Mouse (Mus musculus): ENCODE results near the gene Phactr3.

Gene Phactr3

DNA sequence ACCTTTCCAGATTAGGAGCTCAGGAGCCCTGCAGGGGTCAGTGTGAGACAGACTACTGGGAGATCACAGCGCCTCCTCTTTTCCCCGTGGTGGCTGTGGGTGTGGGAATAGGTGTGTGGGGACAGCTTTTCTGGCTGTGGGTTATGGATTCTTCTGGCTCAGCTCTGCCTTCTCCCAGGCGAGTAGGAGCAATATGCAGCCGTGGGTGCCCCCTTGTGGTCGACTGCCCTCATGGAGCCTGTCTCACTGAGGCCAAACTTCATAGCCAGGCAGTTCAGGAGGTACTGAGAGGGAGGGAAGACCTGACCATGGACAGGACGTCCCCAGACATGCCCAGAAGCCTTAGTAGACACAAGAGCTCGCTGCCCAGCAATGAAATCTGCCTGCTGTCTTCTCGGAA, 145.6 kb downstream of the Phactr3 start:
- ChIA-PET POLR2A (interaction anchor here in 3 of 4 experiments (0.7 to 1.7 kb wide), 8 partner anchors 8 to 162 kb away, joined by 3 to 5 read pairs (median 4); no protein-coding TSS in a partner anchor), CTCF (interaction anchor here (0.6 to 5.6 kb wide), 64 partner anchors 9 to 243 kb away, joined by 3 to 104 read pairs (median 5); no protein-coding TSS in a partner anchor)

DNA sequence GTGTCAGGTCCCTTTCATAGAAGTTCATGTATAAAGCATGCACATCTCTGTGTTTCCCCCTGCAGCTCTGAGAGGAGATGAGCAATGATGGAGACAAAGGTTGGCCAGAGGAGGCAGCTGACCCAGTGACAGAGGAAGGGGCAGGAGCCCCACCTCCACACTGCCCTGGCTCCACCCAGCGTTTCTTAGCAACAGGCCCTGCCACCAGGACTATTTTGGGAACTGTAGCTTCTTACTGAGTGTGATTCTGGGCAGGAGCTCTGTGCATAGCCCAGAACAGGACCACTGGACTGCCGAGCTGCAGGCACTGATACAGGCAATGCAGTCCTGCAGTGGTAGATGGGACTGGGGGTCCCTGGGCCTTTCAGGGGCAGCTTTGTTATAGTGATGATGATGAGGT, 146.7 kb downstream of the Phactr3 start:
- ChIA-PET CTCF (interaction anchor here (0.5 to 5.6 kb wide), 21 partner anchors 9 to 252 kb away, joined by 3 to 104 read pairs (median 15); no protein-coding TSS in a partner anchor), POLR2A (interaction anchor here in 1 of 4 experiments (0.9 to 1.6 kb wide), 2 partner anchors 12 to 15 kb away, joined by 4 read pairs; no protein-coding TSS in a partner anchor)

DNA sequence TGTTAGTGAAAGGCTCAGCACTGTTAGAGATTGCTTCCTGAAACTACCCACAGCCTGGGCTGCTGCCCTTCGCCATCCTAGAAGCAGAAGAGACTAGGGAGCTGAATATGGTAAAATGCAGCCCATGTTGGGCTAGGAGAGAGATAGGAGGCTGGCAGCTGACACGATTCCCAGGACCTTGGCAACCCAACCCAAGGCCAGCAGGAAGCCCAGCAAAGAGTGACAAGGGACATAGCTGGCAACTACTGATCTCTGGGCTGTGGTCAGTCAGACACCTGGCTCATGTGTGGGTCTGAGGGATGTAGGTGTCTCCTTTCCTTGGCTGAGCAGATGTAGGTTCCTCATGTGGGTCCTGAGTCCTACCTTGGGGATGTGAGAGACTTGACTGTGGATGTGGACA, 152.0 kb downstream of the Phactr3 start:
- POLR2A ChIA-PET, result no interaction called here
- CTCF ChIA-PET, result no interaction called here

DNA sequence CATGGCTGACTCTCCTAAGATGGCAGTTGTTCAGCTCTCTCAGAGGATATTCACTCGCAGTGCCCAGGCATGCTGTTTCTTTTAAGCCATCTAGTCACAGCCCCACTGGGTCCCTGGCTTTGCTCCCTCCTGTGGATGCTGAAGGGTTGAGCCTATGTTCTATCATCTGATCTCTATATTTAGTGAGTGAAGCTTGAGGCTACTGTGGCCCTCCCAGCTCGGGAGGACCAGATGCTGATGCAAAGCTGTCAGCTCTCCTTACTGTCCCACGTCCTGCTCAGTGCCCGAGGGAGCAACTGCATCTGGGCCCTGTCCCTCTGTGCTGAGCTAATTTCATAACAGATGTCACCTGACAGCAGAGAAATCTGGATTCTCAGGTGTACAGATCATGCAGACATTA, 153.6 kb downstream of the Phactr3 start:
- ChIA-PET POLR2A (no interaction called here), CTCF (interaction anchor here in 2 of 4 experiments (1.0 to 2.1 kb wide), 3 partner anchors 66 to 174 kb away, joined by 3 to 4 read pairs (median 3); no protein-coding TSS in a partner anchor)

DNA sequence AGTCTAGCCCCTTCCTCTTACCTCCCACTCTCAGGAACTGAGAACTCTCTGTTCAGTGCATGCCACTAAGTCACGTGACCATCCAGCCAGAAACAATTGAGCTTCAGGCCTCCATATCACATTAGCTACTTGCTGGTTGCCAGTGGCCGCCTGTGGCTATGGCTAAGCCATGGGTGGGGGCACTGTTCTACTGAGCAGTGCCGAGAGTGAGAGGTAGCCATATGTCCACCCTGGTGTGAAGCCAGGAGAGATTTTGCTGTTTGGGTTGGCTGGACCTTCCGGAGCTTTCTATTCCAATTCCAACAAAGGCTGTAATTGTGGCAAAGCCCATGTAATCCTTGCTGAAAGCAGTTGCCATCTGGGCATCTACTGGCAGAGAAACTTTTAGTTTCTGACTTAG, 155.4 kb downstream of the Phactr3 start:
- ChIA-PET CTCF (interaction anchor here in 2 of 4 experiments (1.0 to 1.5 kb wide), 3 partner anchors 8 to 27 kb away, joined by 3 to 4 read pairs (median 3); no protein-coding TSS in a partner anchor), POLR2A (interaction anchor here in 1 of 4 experiments (1.1 kb wide), 1 partner anchor 35 kb away, joined by 3 read pairs; no protein-coding TSS in a partner anchor)

DNA sequence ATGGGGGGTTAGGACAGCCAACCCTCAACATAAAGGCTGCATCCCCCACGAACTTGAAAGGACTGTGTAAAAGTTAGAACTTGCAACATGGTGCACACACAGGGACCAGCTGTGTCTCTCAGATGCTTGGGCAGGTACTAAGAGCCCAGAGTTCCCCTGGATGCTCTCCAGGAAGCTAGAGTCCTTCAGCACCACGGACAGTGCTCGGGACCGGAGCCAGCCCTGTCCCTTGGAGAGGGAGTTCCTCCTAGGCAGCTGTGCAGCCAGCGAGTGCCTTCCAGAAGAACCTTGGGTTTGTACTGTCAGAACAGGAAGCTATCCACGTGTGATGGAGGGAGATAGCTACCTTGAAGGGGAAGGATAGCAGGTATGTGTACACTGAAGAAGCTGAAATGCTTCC, 158.4 kb downstream of the Phactr3 start:
- ChIA-PET CTCF (interaction anchor here in 3 of 4 experiments (0.6 to 2.5 kb wide), 10 partner anchors 10 to 179 kb away, joined by 3 to 15 read pairs (median 5); no protein-coding TSS in a partner anchor), POLR2A (interaction anchor here in 1 of 4 experiments (2.0 kb wide), 1 partner anchor 12 kb away, joined by 4 read pairs; no protein-coding TSS in a partner anchor)

DNA sequence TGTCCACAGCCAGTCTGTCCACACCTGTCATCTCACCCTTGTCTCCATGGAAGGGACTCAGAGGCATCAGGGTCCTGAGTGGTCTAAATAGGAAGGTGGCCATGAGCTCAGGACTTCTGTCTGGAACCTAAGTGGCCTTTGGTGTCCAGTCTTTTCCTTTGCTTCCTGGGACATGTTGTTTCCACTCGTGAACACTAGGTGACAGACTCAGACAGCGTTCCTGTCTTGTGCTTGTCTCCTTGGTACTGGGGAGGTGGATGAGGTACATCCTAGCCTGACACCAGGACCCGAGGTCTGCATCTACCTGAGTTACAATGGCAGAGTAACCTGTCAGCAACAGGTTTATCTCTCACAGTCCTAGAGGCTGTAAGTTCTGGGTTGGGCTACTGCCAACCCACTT, 162.4 kb downstream of the Phactr3 start:
- POLR2A ChIA-PET, result no interaction called here
- CTCF ChIA-PET, result interaction anchor here in 1 of 4 experiments (0.6 kb wide), 1 partner anchor 154 kb away, joined by 4 read pairs; no protein-coding TSS in a partner anchor

DNA sequence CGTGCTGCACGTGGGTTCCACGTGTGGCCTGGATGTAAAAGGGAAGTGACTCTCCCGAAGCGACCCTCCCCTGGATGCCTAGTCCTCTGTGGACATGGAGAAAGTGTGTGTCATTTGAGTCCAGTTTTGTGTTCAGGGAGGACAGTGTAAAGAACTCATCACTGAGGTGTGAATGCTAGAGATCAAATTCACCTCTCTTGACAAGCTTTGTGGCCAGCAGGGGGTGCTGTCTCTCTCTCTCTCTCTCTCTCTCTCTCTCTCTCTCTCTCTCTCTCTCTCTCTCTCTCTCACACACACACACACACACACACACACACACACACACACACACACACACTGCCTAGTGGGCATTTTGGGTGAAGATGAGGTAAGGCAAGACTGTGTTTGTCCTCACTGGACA, 168.5 kb downstream of the Phactr3 start:
- CTCF ChIA-PET, result interaction anchor here (0.5 to 2.7 kb wide), 38 partner anchors 10 to 1213 kb away, joined by 3 to 21 read pairs (median 4); partner anchors contain the start of gene Gm14401 (in 1 of the 4)
- POLR2A ChIA-PET, result no interaction called here

DNA sequence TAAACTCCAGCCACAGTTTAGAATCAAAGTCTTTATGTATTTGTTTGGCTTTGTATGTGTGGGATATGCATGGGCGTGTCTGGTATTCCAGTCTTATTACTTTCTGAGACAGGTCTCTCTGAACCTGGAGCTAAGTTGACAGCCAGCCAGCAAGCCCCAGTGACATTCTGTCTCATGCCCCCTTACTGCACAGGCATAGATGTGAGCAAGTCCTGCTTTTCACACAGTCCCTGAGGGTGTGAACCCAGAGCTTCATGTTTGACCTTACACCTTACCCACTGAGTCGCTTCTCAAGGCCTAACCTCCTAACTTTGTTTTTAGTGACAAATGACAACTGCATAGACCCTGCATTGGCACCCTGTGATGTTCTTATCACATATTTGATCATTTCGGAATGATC, 169.9 kb downstream of the Phactr3 start:
- CTCF ChIA-PET, result interaction anchor here in 3 of 4 experiments (1.0 to 2.7 kb wide), 6 partner anchors 8 to 186 kb away, joined by 3 to 15 read pairs (median 6); no protein-coding TSS in a partner anchor
- POLR2A ChIA-PET, result no interaction called here

DNA sequence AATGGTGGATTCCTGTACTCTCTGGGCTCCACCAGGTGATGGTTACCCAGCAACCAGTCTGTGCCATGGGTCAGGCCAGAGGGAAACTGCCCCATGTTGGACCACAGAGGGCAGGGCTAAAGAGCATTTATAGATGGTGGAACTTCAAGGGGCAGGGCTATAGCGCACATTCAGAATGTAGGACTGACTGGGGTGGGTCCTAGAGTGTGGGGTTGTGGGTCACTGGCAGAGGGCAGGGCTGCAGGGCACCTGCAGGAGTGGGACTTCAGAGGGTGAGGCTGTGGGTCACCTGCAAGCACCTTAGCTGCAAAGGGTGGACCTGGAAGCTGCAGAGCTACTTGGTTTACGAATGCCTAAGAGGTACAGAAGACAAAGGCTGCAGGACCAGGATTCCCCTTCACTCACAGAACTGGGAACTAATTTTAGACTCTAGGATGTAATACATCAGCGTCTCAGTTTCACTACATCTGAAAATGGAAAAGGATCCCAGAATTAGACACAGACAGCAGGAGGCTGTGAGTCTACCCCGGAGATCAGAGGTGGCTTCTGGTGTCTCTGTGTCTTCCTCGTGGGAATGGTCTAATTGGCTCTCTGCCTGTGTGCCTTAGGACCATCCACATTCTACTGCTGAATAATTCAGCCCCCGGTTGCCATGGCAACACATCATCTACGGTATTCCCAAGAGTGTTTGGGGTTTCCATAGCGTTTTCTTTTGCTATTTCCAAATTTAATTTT, 184.8 kb downstream of the Phactr3 start:
- ChIA-PET CTCF (no interaction called here), POLR2A (interaction anchor here in 1 of 4 experiments (1.7 kb wide), 1 partner anchor 23 kb away, joined by 3 read pairs; no protein-coding TSS in a partner anchor)

DNA sequence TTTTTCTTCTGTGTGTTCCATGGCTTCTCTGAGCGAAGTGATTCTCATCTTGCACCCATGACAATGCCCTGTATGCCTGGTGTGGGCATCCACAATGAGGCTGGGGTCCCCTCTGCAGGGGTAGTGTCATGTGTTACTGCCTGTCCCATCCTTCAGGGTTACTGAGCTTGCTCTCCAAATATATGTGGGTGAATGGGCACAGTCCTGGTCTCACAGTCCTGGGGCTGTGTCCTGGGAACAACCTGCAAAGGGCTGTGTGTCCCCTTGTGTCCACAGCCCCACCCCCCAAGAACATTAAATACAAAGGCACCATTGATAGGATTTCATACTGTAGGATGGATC, 185.4 kb downstream of the Phactr3 start:
- ChIA-PET CTCF (no interaction called here), POLR2A (interaction anchor here in 1 of 4 experiments (1.7 kb wide), 1 partner anchor 23 kb away, joined by 3 read pairs; no protein-coding TSS in a partner anchor)

DNA sequence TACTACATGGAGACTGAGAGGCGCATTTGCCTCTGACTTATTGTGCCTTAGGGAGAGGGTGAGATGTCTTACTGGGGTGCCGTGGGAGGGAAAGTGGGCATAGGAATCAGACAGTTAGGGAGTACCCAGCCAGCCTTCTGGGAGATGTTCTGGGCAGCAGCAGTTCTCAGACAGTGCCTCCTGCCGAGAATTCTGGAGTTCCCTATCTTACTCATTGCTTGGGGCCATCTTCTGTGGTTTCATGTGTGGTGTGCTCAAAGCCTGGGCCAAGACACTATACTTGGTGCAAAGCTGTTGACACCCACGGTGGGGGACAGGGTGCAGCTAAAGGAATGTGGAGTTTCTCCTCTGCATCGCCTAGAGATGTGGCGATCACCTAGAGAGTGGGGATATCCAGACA, 185.9 kb downstream of the Phactr3 start:
- ChIA-PET CTCF (interaction anchor here in 2 of 4 experiments (0.7 kb wide), 2 partner anchors 10 to 44 kb away, joined by 3 to 8 read pairs; no protein-coding TSS in a partner anchor), POLR2A (interaction anchor here in 1 of 4 experiments (1.7 kb wide), 1 partner anchor 22 kb away, joined by 3 read pairs; no protein-coding TSS in a partner anchor)

DNA sequence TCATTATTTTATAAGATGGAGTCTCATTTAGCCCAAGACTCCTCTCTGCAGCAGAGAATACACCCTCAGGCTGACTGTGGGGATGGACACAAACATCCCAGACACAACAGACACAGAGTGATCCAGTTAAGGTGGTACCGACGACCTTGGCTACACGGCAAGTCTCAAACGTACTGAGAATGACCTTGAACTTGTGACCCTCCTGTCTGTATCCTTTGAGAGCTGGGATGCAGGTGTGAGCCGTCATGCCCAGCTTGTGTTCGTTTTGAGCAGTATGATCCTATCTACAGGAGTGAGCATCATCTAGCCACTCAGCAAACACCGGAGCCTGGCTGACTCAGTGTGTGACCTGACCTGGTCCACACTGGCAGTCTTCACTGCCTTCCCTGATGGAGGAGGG, 194.8 kb downstream of the Phactr3 start:
- POLR2A ChIA-PET, result no interaction called here
- CTCF ChIA-PET, result no interaction called here

DNA sequence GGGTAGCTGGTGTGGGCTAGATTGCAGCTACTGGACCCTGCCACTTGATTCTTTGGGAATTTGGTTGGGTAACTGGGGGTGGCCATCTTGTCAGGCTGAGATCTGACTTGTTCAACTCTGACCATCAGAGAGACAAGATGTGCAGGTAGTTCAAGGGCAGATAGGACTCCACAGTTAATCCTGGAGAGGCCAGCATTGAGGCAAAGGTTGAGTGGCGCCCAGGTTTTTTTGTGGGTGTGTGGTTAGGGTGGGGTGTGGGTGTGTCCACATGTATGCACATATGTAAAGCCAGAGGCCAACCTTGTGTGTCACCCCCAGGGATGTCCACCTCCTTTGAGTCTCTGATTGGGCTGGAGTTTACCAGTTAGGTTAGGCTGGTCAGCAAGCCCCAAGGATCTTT, 197.5 kb downstream of the Phactr3 start:
- POLR2A ChIA-PET, result no interaction called here
- CTCF ChIA-PET, result no interaction called here

DNA sequence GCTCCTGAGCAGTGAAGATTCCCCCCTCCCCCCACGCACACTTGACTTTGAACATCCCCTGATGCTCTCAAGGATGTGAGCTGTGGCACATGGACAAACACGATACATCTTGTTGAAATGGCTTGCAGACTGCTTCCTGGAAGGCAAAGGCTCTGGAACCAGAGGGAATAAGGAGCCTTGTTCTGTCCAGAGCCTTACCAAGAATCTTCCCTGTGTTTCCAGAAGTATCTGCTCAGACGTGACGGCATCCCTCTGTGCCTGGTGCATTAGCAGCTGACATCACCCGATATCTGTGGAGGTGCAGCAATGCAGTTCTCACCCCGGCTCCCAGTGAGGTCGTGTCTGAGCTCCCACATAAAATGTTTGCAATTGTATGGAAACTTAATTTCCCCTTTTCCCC, 201.0 kb downstream of the Phactr3 start:
- ChIA-PET POLR2A (no interaction called here), CTCF (interaction anchor here in 2 of 4 experiments (0.6 to 1.5 kb wide), 3 partner anchors 18 to 217 kb away, joined by 3 to 8 read pairs (median 7); no protein-coding TSS in a partner anchor)

DNA sequence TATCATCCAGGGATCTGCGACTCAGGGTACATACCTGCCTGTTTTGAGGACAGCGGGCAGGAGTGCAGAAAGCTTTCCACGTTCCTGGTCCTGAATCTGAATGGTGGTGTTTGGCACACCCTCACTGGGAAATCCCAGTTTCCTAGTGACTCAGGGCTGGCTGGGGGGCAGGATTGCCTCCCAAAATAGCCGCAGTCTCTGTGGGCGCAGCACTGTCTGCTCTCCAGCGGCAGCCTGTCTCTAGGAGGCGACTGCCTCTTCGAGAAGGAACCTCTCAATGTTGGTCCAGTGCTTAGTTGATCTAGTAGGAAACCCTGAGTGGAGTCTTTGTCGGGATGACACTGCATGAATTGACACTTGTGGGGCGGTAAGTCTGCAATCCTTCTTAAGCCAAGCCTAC, 202.5 kb downstream of the Phactr3 start:
- ChIA-PET CTCF (interaction anchor here in 2 of 4 experiments (0.7 to 1.0 kb wide), 2 partner anchors 12 to 34 kb away, joined by 3 to 5 read pairs; no protein-coding TSS in a partner anchor), POLR2A (no interaction called here)

DNA sequence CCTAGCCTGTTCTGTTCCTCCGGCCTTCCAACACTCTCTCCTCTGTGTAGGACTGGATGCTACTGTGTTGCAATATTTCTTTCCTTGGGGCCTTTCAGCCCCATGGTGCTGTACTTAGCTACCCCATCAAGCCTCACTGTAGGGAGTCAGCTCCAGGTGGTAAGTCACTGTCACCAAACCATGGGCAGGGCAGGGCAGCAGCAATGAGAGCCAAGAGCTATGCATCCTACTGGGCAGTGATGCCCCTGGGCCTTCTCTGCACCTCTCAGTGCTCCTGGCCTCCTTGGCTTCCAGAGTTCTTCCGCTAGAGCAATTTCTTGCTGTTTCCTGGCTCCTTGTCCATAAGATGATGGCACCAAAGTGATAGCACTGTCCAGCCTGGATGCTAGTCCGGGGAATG, 205.6 kb downstream of the Phactr3 start:
- CTCF ChIA-PET, result interaction anchor here in 1 of 4 experiments (1.0 kb wide), 1 partner anchor 60 kb away, joined by 4 read pairs; no protein-coding TSS in a partner anchor
- POLR2A ChIA-PET, result interaction anchor here in 2 of 4 experiments (0.6 to 1.2 kb wide), 2 partner anchors 10 to 182 kb away, joined by 3 to 4 read pairs; no protein-coding TSS in a partner anchor

DNA sequence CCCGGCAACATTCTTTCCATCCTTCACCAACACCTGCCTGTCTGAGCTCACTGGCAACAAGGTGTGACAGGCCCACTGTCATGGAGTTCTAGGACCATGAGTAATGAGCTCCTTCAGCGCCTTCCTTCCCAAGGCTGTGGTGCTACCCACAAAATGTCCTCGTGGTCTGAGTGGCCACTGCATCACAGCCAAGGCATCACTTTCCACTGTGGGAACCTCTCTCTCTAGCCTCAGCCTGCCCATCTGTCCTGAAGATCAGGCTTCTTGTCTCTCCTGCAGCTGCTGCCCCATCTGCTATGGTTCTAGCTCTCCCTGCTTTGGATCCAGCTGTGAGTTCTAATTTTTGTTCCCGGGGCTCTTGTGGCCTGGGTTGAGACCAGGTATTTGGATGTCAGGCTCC, 206.0 kb downstream of the Phactr3 start:
- CTCF ChIA-PET, result interaction anchor here in 1 of 4 experiments (1.0 kb wide), 1 partner anchor 60 kb away, joined by 4 read pairs; no protein-coding TSS in a partner anchor
- POLR2A ChIA-PET, result interaction anchor here in 1 of 4 experiments (1.2 kb wide), 1 partner anchor 10 kb away, joined by 4 read pairs; no protein-coding TSS in a partner anchor

DNA sequence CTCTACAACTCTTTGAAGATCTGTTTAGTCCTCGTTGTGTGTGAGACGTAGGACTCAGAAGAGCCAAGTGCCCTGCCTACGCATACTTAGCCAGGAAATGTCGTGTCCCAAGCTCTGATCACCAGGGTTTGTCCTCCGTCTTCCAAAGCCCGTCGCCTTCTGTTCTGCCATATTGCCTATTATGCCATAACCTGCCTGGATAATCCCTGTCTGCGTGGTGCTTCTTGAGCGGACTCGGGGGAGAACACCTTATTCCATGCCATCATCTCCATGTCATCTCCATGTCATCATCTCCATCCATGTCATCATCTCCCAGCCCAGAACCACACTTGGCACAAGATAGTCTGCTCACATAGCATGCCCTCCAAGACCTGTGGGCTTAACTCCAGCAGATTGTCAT, 207.3 kb downstream of the Phactr3 start:
- CTCF ChIA-PET, result no interaction called here
- POLR2A ChIA-PET, result no interaction called here

Data from embryonic stem cell, embryonic (primary cell).